Mouse (Mus musculus): ENCODE results near the gene Cir1. TPM values are rescaled to one million over a fixed set of nuclear protein-coding genes. Genes with fewer than 3 reads are reported as not detected.

The Cir1 gene
- total RNA-seq, 1 experiment from 2014 or later: 25.7 TPM

DNA sequence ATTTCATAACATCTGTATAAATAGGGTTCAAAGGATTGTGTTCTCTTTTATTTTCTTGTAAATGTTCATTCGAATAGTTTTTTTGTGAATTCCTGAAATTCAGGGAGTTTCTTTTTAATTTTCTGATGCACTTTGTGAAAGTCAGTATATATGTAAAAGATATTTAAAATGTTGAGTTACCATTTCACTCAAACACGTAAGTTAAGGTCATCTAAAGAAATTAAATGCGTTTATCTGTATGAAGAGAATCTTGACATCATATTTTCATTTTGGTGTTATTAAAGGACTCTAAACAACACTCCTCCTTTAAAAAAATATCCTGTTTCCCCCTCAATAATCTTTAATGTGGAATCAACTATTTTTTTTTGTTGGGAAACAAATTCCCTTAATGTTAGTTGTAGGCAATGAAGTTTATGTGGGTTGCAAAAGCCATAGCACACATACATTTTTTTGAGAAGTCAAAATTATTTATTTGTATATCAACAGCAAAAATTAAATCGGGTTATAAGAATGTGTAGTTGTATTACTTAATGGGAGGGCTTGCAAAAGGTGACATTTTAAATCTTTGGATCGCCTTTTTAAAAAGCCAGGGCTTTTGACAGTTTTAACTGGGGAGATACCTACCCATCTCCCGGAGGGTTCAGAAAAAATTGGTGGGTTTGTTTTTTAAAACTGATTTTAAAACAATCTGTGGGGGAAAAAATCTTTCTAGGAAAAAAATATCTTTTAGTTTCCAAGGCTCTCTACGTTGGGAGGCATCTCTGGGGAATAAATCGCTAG lies 37.0 kb downstream of the Cir1 start:
- ATAC-seq (replicated peaks; ENCODE audit: insufficient number of reproducible peaks, low FRiP score, low TSS enrichment, poor library complexity, severe bottlenecking): no peak

DNA sequence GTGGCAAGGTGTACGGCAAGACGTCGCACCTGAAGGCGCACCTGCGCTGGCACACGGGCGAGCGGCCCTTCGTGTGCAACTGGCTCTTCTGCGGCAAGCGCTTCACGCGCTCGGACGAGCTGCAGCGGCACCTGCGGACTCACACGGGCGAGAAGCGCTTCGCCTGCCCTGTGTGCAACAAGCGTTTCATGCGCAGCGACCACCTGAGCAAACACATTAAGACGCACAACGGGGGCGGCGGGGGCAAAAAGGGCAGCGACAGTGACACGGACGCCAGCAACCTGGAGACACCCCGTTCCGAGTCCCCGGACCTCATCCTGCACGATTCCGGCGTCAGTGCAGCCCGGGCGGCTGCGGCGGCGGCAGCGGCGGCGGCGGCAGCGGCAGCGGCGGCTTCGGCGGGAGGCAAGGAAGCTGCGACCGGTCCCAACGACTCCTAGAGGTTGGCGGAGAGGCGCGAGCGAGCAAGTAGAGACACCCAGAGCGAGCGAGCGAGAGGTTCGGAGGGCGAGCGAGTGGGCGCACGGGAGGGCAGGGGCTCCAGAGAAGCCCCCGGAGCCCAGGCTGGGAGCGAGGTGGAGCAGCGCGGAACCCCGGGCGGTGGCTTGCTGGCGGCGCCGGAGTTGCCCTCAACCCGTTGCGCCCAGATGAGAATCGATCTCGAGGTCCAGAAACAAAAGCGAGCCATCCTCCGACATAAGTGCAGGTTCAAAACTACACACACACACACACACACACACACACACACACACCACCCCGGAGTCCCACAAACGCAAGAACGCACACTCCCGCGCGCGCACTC lies 38.2 kb downstream of the Cir1 start:
- ATAC-seq (replicated peaks; ENCODE audit: insufficient number of reproducible peaks, low FRiP score, low TSS enrichment, poor library complexity, severe bottlenecking): no peak

DNA sequence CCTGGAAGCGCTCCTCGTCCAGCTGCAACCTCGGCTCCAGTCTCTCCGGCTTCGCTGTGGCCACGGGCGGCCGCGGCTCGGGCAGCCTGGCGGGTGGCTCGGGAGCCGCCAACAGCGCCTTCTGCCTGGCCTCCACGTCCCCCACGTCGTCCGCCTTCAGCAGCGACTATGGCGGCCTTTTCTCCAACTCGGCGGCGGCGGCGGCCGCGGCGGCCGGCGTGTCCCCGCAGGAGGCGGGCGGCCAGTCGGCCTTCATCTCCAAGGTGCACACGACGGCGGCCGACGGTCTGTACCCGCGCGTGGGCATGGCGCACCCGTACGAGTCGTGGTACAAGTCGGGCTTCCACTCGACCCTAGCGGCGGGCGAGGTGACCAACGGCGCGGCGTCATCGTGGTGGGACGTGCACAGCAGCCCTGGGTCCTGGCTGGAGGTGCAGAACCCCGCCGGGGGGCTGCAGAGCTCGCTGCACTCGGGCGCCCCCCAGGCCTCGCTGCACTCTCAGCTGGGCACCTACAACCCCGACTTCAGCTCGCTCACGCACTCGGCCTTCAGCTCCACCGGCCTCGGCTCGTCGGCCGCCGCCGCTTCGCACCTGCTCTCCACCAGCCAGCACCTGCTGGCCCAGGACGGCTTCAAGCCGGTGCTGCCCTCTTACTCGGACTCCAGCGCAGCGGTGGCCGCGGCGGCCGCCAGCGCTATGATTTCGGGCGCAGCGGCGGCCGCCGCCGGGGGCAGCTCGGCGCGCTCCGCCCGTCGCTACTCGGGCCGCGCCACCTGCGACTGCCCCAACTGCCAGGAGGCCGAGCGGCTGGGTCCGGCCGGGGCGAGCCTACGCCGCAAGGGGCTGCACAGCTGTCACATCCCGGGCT lies 39.0 kb downstream of the Cir1 start:
- no peak for ATAC-seq (replicated peaks; ENCODE audit: insufficient number of reproducible peaks, low FRiP score, low TSS enrichment, poor library complexity, severe bottlenecking)

DNA sequence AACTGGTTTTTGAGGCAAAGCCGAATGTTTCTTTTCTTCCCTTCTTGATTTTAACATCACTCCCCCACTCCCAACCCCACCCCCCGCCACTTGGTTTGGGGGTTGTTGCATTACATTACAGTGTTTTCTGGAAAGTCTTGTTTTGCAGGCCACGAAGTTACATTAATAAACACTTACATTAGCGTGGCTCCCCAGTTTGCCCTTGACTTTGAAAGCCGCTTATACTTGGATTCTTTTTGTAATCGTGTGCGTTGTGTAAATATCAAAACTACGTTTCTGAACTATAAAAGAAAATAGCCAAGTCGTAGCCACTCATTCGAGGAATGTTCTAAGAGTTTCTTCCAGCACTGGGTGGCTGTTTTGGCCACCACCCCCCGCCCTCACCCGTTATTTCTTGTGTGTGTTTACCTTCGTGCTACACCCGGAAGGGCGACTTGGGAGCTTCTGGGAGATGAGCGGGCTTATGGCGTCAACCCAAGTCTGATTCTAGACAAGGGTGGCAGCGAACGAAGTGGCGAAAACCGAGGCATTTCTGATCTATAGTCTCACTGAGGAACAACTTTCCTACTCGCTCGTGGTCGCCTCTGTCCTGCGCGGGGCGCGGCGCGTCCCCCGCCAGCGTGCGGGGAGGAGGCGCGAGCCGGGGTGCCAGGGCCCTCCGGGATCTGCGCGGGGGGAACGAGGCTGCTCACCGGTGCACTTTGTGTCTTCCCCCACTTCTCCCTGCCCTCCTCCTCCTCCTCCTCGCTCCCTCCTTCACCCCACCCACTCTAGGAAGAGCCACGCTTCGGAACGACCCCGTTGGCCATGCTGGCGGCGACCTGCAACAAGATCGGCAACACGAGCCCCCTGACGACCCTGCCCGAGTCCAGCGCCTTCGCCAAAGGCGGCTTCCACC lies 39.9 kb downstream of the Cir1 start:
- no peak for ATAC-seq (replicated peaks; ENCODE audit: insufficient number of reproducible peaks, low FRiP score, low TSS enrichment, poor library complexity, severe bottlenecking)

DNA sequence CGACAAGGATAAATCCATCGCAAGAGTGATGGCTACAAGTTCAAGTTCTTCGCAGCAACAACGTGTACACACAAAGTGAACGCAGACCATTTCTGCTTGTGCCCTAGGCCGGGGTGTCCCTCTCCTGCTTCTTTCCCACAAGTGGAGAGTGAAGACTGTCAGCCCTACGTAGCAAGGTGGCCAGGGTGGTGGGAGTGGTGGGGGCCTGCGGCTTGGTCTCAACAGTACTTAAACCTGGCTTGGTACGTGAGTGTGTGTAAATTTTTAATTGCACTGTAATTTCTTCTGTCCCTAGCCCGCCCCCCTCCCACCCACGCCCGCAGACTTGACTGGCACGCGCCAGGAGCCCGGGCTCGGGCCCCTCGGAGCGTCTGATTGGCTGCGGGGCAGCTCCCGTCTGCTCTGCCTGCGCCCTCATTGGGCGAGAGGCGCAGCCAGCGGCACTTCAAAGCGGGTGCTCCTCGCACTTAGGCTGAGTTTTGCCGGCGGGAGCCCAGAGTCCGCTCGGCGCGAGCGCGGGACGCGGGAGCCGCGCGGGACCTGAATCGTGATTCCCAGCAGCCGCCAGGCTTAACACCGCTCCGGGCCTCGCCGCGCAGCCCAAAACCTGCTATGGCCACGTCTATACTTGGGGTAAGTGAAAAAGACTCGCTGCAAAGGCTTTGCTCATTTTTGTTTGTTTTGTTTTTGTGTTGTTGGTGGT lies 40.9 kb downstream of the Cir1 start, which contains the start of gene Sp9:
Sp9 (plus strand) TSS at position 467 of the 703 bp plus-strand sequence.
- no peak for ATAC-seq (replicated peaks; ENCODE audit: insufficient number of reproducible peaks, low FRiP score, low TSS enrichment, poor library complexity, severe bottlenecking)

DNA sequence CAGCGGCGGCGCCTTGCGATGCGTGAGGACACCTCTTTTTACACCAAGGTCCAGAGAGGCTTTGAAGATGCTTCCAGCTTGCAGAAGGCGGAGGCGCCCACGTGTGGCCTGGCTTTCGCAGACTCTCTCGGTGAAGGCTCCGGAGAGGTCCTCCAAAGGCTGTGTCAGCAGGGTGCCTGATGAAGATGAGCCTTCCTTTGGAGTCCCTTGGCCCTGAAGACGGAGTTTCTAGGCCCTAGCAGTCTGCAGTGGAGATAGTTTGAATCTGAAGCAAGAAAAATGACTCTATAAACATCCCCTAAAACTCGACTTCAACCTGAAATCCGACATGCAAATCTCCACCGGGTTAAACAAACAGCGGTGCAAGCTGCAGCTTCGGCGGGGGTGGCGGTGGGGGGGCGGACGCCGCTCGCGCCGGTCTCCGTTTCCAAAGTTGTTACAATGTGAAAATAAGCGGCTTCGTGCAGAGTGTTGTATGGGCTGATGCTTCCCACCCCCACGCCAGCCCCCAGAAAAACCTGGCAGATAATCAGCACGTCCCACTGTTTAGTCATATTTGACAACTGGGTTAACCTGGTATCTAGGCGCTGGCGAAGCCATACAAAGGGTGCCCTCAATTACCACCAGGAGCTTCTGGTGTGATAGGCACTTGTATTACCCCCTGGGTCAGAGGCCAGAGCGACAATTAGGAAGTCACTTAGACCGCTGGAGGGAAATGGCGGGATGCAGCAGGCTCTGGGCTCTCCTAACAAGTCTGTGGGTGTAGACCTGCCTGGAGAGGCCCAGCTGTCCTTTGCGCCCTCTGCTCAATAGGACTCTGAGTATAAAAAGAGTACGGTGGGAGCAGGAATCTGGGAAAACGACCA lies 41.7 kb downstream of the Cir1 start:
- ATAC-seq (replicated peaks; ENCODE audit: insufficient number of reproducible peaks, low FRiP score, low TSS enrichment, poor library complexity, severe bottlenecking): no peak

DNA sequence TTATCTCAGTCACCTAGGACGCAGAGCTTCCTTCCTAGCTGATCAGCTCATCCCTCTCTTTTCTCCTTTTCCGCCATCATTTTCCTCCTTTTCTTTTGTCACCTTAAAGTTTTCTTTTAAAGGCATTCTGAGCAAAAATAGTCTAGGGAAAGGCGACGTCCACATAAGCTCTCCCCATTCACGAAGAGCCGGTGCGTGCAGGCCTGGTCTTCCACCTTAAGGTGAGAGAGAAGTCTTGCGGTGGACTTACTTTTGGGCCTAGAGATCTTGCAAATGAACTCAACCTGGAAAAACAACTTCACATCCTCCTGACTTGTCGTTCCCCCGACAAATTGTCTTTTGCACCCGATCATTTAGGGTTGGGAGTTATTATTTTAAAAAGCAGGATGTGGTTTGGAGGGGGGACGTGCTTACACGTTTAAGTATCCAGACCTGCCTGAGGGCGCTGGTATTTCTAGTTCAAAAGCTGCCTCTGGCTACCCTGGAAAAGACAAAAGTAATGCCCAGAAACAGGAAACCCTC lies 42.4 kb downstream of the Cir1 start:
- no peak for ATAC-seq (replicated peaks; ENCODE audit: insufficient number of reproducible peaks, low FRiP score, low TSS enrichment, poor library complexity, severe bottlenecking)

DNA sequence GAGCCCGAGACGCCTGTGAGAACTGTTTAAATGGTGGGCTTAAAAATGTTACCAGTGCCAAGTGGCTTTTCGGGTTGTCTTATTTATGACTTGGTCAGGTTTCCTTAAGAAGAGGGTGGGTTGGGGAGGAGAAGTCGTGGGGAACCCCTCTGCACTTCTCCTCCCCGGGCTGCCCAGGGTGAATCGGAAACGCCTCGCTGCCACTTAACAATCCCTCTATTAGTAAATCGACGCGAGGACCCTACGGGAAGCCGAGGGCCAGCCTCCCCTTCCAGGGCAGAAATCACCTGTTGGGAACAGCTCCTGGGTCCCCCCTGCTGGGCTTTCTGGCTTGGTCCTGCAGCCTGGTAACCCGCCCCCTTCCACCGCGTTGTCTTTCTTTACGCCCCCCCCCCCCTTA lies 42.8 kb downstream of the Cir1 start:
- ATAC-seq (replicated peaks; ENCODE audit: insufficient number of reproducible peaks, low FRiP score, low TSS enrichment, poor library complexity, severe bottlenecking): no peak

DNA sequence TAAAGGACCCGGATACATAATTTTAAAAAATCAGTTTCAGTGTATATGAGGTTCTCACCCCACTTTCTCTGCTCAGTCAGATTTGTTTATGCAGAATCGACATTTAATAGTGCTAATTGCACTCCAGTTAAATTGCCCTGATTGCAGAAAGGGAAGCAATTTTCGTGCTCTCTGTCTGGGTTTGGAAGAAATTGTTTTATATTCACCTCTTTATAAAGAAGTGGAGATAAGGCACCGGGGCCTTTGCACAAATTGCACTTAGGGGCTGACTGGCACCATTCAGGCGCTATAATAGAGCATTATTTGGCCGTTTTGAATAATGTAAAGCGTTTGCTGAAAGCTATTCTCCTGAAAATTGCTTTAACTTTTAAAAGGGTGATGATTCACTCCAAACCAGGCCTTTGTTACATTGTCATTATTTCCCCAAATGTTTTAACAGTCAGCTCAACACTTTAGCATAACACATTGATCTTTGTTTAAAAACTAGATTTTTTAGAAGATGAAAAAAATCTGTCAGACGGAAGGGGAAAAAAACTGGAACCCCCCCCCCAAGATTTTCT lies 43.6 kb downstream of the Cir1 start:
- ATAC-seq (replicated peaks; ENCODE audit: insufficient number of reproducible peaks, low FRiP score, low TSS enrichment, poor library complexity, severe bottlenecking): no peak

DNA sequence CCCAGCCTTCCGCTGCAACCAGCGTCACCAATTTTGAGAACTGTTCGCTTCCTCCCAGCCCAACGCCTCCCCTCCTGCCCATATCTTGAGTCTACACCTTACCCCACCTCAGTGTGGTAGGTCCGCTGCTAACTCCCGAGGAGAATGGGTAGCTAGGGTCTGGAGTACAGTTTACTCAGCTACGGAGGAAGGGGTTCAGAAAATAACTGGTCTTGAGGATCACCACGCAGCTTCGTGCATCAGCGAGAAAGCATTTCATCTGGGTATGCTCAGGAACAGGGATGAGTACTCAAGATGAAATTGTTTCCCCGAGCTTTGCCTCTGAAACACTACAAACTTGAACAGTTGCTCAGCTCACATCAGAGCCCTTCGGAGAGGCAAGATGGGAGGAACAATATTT lies 44.2 kb downstream of the Cir1 start:
- ATAC-seq (replicated peaks; ENCODE audit: insufficient number of reproducible peaks, low FRiP score, low TSS enrichment, poor library complexity, severe bottlenecking): no peak

DNA sequence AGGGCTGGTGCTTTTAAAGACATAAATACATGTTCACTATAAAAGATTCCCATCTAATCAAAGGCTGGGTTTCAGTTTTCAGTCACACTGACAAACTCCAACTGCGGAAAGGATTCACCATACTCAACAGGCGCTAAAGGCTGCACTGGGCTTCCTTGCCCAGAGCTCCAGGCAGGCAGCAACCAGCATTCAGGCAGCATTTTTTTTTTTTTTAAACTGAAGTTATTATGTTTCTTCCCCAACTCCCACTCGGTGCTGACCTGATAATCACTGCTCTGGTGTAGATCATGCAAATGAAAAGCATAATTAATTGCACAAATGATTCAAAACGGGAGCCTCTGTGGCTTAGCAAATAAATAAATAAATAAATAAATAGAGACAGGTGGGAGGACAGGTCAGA lies 44.7 kb downstream of the Cir1 start:
- ATAC-seq (replicated peaks; ENCODE audit: insufficient number of reproducible peaks, low FRiP score, low TSS enrichment, poor library complexity, severe bottlenecking): no peak

DNA sequence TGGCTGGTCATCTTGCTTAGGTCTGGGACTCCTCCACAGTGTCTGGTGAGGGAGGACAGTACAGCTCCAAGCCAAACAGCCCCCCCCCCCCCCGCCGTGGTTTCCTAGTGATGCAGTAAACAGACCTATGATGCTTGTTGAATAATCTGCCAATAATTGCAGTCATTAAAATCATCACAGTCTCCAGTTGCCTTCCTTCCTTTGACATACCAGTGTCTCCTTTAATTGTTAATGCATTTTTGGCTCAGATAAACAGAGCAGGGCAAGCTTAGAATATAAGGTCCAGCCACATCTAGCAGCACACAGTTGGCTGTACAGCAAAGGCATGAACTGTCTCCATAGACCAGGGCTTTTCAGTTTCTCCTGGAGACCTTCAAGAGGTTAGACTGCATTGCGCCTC lies 45.3 kb downstream of the Cir1 start:
- no peak for ATAC-seq (replicated peaks; ENCODE audit: insufficient number of reproducible peaks, low FRiP score, low TSS enrichment, poor library complexity, severe bottlenecking)

DNA sequence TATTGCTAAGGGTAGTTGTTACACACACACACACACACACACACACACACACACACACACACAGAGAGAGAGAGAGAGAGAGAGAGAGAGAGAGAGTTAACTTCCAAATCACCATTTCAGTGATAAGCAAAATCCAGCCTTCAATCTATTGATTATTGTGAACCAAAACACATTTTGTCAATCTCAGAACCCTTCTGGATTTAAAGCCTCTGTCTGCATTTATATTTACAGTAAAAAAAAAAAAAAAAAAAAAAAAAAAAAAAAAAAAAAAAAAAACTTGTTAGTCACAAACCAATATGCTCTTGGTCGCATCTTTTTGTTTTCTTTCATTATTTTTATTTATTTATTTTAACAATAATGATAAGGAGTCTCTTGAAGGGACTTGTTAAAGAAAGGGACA lies 45.9 kb downstream of the Cir1 start:
- ATAC-seq (replicated peaks; ENCODE audit: insufficient number of reproducible peaks, low FRiP score, low TSS enrichment, poor library complexity, severe bottlenecking): no peak

DNA sequence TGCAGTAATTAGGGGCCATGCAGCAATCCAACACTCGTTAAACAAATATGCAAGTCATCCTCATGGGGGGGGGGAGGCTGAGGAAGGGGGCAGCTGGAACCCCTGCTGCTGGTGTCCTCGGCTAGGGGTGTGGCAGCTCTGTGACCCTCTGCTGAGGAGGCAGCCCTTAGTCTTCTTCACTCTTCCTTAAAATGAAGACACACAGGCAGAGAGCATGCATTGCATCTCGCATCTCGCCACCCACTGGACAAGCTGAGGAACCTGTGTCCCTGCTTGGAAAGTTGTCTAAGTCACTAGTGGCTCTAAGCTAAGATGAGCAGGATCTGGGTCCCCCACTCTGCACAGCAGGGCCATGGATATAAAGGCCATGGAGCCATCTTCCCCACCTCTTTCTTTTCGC lies 46.5 kb downstream of the Cir1 start:
- no peak for ATAC-seq (replicated peaks; ENCODE audit: insufficient number of reproducible peaks, low FRiP score, low TSS enrichment, poor library complexity, severe bottlenecking)

DNA sequence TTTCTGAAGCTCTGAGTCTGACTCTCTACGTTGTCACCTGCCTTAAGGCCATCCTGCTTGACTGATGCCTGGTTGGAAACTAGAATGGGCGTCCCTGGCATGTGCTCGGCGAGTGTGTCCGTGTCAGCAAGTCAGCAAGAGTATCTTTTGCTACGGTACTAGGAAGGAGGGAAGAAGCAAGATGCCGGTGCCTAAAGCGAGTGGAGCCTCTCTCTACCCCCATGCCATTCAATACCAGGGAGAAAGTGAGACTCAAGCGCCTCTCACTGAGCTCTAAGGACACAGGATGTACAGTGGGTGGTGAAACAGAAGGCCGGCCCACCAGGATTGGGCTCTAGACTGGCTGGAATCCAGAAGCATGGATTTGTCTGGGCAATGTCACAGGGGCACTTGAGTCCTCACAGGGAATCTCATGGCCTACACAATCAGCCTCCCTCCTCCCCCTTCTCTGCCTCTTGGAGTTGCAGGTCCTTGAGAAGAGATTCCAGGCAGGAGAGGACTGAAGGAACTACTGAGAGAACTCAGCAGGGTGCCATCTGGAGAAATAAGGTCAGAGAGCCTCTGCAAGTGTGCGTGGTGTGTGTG lies 47.8 kb downstream of the Cir1 start:
- ATAC-seq (replicated peaks; ENCODE audit: insufficient number of reproducible peaks, low FRiP score, low TSS enrichment, poor library complexity, severe bottlenecking): no peak

Data from monocyte, adult 5-6 weeks (primary cell).